Mouse (Mus musculus) large intestine, adult 2 months (tissue): ENCODE results near the gene Rundc3a. TPM values are rescaled to one million over a fixed set of nuclear protein-coding genes. Genes with fewer than 3 reads are reported as not detected.
"Not testable (repeated sequence)": the region's sequence is repeated elsewhere in the genome, so short reads cannot be mapped to it uniquely, and the experiment has no call there.

Experiments used
- DNase-seq: peaks from one replicate; pipeline ENCODE4 v3.0.0-alpha.2; 2012; ENCODE audit warnings: low read depth, low spot score
- WGBS: fragments of 180-500 bp; shearing (Covaris S2); methylation state at CpG from one replicate; pipeline ENCODE4 v1.1.7; 2018; 5-methylcytosine and 5-hydroxymethylcytosine counted together
- polyA plus RNA-seq: library from polyadenylated mRNA; depleted of rRNA; stranded (reverse); fragments of >200 nt; gene quantifications from 2 replicates; pipeline ENCODE4 v1.2.3, GENCODE M21; 2012

The Rundc3a gene
- polyA plus RNA-seq, 1 experiment = 4.6 TPM

DNA sequence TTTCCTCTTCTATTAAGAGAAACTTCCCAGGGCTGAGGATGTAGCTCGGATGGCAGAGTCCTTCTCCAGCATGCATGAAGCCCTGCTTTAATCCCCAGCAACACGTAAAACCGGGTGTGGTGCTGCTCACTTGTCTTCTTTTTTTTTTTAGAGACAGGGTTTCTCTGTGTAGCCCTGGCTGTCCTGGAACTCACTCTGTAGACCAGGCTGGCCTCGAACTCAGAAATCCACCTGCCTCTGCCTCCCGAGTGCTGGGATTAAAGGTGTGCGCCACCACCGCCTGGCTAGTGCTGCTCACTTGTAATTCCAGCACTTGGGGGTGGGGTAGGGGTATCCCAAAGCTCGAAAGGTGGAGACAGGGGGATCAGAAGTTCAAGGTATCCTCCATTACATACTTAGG lies 27.1 kb upstream of the Rundc3a start, which contains the start of gene Slc4a1:
Gene Slc4a1, minus strand, starts transcription at position 101 of the 400 bp plus-strand sequence.
- WGBS = 79% methylated on average over 8 of the region's 8 CpGs
- DNase-seq = not testable (repeated sequence)

DNA sequence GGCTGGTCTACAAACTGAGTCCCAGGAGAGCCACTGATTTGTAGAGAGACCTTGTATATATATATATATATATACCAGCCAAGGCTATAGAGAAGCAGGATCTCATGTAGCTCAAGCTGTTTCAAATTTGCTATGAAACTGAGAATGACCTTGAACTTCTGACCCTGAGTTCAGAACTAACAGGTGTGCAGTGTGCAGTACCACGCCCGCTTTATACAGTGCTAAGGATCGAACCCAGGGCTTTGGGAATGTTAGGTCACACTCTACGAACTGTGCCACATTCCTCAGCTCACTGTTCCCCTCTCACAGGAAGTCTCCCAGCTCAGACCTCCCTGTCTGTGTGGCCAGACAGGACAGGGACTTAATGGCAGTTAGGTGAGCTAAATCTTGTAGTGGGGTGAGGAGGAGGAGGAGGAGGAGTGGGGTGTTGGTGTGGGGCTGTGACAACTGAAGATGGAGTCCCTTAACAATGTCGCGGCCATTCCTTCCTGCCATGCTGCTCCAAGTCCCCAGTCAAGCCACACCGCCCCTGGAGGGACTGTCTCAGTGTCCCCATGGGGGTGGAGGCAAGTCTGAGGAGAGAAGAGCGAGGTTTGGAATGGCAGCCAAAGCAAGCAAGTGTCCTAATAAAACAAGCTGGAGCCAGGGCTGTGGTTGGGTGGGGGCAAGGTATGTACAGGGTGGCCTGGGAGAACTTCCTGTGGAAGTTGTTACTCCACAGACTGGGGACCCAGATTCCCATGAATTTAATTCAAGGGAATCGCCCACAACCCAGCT lies 25.5 kb upstream of the Rundc3a start:
- 67% methylated on average over 9 of the region's 9 CpGs for WGBS
- DNase-seq = no peak

GRCm38 (mm10) chr11:102368347-102368746 lies 24.9 kb upstream of the Rundc3a start:
- no peak for DNase-seq
- 90% methylated on average over 5 of the region's 5 CpGs for WGBS

DNA sequence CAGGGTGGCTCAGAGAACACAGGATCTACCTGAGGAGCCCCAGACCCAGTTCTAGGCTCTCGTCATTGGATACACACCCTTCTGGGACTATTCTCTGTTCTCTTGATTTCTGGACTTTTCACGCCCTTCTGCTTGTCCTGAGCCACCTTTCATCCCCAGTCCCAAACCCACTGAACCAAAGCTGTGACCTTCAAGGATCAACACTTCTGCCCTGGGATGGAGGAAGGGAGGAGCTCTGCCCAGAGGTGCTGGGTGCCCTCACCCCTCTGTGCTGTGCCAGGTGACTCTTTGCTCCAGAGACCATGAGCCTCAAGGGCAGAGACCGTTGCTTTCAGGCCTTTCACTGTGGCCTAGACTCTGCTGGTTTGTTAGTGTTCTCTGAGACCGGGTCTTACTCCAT lies 23.9 kb upstream of the Rundc3a start:
- WGBS = 76% methylated on average over 4 of the region's 4 CpGs
- DNase-seq = no peak

DNA sequence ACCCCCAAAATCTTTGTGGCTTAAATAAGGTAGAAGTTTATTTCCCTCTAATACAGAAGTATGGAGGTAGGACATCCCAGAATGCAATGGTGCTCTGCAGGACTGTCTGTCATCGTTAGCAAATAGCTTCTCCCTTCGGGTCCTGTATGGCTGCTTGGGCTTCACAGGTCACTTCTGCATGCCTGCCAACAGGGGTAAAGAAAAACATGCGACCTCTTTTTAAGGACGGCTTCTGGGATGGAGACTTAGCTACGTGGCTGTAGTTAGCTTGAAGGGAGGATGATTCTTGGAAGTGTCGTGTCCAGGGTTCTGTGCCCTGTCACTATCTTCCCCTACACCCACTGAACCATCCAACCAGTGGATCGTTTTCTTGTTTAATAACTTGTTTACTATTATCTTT lies 22.9 kb upstream of the Rundc3a start:
- no peak for DNase-seq

DNA sequence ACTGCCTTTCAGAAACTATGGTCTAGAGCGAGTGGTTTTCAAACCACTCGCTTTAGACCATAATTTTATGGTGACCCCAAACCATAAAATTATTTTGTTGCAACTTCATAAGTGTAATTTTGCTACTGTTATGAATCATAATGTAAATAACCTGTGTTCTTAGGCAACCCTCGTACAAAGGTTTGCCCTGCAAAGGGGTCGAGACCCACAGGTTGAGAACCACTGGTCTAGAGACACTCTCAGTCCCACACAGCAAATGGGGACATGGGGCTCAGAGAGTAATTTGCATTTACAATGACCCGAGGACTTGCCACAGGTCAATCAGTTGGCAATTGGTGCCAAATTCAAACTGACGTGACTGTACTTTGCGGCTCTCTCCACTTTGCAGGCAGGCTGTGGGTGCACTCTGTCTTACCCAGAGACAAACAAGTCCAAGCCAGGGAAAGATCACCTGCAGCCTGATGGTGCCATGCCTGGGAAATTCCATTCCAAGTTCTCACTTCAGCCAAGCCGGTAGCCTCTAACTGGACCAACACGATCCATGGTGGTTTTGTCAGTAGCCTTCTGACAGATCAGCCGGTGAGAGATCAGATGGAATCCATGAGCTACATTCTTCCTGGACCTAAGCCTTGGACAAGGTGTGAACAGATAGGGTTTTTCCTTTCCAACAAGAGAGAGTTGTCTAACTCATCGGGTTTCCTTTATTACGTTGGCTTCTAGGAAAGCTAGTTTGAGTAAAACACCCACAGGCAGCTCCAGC lies 21.1 kb upstream of the Rundc3a start:
- no peak for DNase-seq
- WGBS = 83% methylated on average over 12 of the region's 12 CpGs

More for the DNA sequence above, 22.9 kb upstream of the Rundc3a start:
- 56% methylated on average over 7 of the region's 7 CpGs for WGBS

- no peak for DNase-seq
- 54% methylated on average over 14 of the region's 14 CpGs for WGBS
Observed at GRCm38 (mm10) chr11:102372936-102373335, 20.3 kb upstream of the Rundc3a start.

GRCm38 (mm10) chr11:102373646-102374045 lies 19.6 kb upstream of the Rundc3a start:
- 45% methylated on average over 2 of the region's 2 CpGs for WGBS
- no peak for DNase-seq

DNA sequence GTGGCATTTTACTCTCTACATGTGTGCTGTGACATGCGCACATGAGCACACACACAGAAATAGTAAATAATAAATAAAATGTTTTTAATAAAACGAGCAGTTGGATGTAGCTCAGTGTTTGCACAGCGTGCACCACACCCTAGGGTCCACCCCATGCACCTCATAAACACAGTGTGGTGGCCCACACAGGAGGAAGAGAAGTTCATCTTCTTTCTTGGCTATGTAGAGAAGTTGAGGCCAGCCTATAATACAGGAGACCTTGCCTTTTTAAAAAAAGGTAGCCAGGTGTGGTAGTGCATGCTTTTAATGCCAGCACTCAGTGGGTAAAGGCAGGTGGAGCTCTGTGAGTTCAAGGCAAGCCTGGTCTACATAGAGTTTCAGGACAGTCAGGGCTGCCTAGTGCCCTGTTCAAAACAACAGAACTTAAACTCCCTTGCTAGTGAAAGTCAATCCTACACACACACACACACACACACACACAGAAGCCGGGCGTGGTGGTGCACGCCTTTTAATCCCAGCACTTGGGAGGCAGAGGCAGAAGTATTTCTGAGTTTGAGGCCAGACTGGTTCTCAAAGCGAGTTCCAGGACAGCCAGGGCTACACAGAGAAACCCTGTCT lies 19.0 kb upstream of the Rundc3a start:
- 70% methylated on average over 7 of the region's 7 CpGs for WGBS

DNA sequence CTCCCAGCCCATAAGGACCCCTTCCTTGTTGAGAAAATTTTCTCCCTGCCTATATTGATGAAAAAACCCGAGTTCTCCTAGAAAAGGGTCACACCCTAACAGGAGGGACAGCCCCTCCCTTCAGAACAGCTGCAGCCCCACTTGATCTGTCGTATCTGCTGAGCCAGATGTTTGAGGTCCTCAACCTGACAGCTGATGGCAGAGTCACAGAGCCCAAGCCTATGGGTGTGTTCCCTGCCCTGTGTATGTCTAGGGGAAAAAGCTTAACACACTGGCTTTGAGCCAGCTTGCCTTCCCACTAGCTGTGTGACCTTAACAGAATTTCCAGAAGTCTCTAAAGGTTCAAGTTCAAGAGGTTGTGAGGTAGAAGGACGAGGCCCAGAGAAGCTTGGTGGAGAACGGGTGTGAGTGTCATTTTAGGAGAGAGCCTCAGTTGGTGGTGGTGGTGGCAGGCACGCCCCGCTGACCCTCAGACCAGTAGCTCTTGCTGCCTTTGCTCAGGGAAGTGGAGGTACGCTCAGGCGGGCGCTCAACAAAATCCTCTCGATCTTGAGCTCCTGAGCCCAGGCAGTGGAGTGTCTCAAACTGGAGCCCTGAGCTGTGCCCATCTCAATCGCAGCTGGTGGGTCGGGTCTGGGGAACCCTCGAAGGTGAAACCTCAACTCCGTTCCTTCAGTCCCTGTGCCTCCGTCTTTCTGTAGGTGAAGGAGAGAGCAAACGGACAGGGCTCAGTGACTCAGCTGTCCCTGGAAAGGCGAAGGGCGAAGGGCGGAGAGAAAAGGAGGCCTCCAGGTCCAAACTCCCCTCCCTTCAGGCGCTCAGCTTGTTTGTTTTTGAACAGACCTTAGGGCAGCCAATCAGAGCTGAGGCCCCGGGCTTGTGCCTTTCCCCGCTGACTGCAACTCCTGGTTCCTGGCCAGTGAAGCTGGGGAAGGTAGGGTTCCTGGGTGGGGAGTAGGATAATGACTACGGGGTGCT lies 17.7 kb upstream of the Rundc3a start:
- DNase-seq = peak; percentile 88
- 5% methylated on average over 23 of the region's 23 CpGs for WGBS

More for the DNA sequence above, 19.0 kb upstream of the Rundc3a start:
- DNase-seq = no peak

GRCm38 (mm10) chr11:102376196-102376835 lies 16.9 kb upstream of the Rundc3a start:
- WGBS = 14% methylated on average over 8 of the region's 8 CpGs
- DNase-seq = no peak

- no peak for DNase-seq
Observed at GRCm38 (mm10) chr11:102377186-102377585, 16.0 kb upstream of the Rundc3a start.

GRCm38 (mm10) chr11:102380091-102380490 lies 13.1 kb upstream of the Rundc3a start:
- 22% methylated on average over 5 of the region's 5 CpGs for WGBS
- no peak for DNase-seq

More at GRCm38 (mm10) chr11:102377186-102377585, 16.0 kb upstream of the Rundc3a start:
- WGBS = 69% methylated on average over 12 of the region's 12 CpGs

DNA sequence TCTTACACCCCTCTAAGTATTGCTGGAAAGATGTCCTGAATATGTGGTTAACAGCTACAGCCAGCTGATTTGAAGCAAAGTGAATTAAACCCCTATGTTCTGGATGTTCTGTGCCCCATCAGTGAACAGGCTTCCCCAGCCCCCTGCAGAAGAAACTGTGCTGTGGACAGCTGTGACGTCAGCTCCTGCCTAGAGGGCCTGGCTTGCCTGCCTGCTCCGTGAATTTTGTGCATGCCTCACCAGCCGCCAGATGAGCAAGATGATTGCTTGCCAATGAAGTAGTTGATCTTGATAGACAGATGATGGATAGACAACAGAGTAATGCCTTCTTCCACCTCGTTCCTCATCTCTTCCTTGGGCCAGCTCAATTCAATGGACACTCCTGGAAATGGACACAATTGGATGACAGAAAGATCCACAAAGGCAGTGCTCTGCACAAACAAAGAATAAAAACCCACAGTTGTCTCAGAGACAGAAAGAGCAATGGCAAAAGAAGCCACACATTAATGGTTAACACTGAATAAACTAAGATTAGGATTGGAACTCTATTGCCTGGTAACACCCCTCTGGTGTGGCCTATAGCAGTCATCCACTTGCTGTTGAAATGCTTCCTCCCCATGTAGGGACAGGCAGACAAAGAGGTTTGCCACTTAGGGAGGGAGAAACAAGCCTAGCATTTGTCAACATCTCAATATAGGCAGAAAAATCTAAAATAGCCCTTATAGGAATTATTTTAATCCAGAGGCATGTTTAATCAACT lies 11.7 kb upstream of the Rundc3a start:
- WGBS = 18% methylated on average over 4 of the region's 4 CpGs
- DNase-seq = no peak

GRCm38 (mm10) chr11:102382794-102383193 lies 10.4 kb upstream of the Rundc3a start:
- no peak for DNase-seq
- WGBS = 76% methylated on average over 3 of the region's 3 CpGs

- DNase-seq = no peak
- WGBS = 97% methylated on average over 1 of the region's 1 CpGs
Observed at GRCm38 (mm10) chr11:102383365-102384136, 9.7 kb upstream of the Rundc3a start.

- 73% methylated on average over 2 of the region's 2 CpGs for WGBS
- no peak for DNase-seq
Observed at GRCm38 (mm10) chr11:102384418-102384817, 8.8 kb upstream of the Rundc3a start.
